Mouse (Mus musculus): ENCODE data around the gene Nf1. TPM values are rescaled to one million over a fixed set of nuclear protein-coding genes. Genes with fewer than 3 reads are reported as not detected.
A peak's percentile ranks its signal among the peaks of the same experiment; 100 is the strongest.
"Not testable (repeated sequence)": the region's sequence is repeated elsewhere in the genome, so short reads cannot be mapped to it uniquely, and the experiment has no call there.

Gene Nf1
- total and polyA plus RNA-seq, 2 experiments from 2014 or later: 3.5 to 20.1 TPM

DNA sequence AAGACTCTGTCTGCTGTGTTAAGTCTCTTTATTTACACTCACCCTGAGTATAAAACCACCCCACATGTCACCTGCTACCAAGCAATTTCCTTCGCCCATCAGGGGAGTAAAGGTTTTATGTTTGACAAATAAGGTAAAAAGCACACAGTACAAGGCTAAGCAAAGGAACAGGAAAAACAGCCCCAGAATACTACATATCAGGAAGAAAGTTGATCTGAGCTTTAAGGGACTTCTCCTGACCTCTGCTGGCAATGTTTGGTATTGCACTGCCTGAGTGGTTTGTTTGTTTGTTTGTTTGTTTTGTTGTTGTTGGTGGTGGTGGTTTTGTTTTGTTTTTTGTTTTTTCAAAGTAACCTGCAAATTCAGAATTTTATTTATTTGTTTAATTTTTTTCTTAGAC is 43.3 kb upstream of the Nf1 start:
- H3K4me1 ChIP-seq (ENCODE audit: control insufficient read depth, insufficient read depth): no peaks in the 10 kb centered on the region
- WGBS: 31% methylated on average over 1 of the region's 1 CpGs
- H3K4me2 ChIP-seq (ENCODE audit: low read depth, low read length): no peak overlapping the region
- no peaks in the 10 kb centered on the region for H3K36me3 ChIP-seq (replicated peaks; ENCODE audit: control insufficient read depth, insufficient read depth, low read length)
- no peak overlapping the region for H3K9ac ChIP-seq (replicated peaks; ENCODE audit: low read depth, low read length)
- ATAC-seq (ENCODE audit: insufficient read depth, low read depth): no peak
- H3K27me3 ChIP-seq (ENCODE audit: control insufficient read depth, insufficient read depth, low read length): no peaks in the 10 kb centered on the region
- no peak for DNase-seq (ENCODE audit: low spot score)
- H3K9me3 ChIP-seq (replicated peaks; ENCODE audit: control insufficient read depth, low read length): no peaks in the 10 kb centered on the region
- H3K4me3 ChIP-seq (ENCODE audit: low read depth, low read length): no peak overlapping the region
- no peak overlapping the region for H3K27ac ChIP-seq (ENCODE audit: low read depth)
- TF ChIP-seq EP300 (IDR thresholded peaks at IDR 0.05; ENCODE audit: low read depth) (no peak), CTCF (IDR thresholded peaks at IDR 0.05; ENCODE audit: low read depth) (peak; percentile 85)

DNA sequence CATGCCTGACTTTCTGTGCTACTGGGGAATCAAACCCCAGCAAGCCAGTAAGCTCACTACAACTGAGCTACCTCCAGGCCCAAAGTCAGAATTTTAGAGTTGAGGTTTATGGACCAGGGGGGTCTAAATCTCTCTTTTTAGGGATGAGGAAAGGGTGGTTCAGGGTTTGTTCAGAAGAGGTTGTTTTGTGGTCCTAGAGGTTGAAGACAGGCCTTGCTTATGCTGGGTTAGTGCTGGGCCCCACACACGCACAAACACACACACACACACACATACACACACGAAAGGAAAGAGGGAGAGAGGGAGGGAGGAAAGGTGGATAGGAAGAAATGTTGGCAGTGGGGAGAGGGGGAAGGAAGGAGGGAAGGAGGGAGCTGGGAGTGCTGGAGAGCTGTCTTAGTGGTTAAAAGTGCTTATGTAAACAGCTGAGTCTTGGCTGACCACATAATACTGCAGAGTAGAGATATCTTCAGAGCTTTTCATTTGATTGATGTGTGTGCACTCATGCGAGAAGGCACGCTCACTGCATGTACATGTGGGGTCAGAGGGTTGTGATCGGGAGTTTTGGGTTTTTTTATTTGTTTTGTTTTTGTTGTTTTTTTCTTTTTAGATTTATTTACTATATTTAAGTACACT is 42.5 kb upstream of the Nf1 start, which contains the start of gene Gm9964:
Gm9964 (minus strand) TSS at position 51 of the 636 bp plus-strand sequence.
- Histone ChIP-seq H3K9ac (replicated peaks; ENCODE audit: low read depth, low read length) (no peak within 1 kb of the TSS), H3K27me3 (ENCODE audit: control insufficient read depth, insufficient read depth, low read length) (no peaks in the 10 kb centered on the region)
- 84% methylated on average over 5 of the region's 5 CpGs for WGBS

GRCm38 (mm10) chr11:79299719-79300431 is 39.6 kb upstream of the Nf1 start:
- H3K9ac ChIP-seq (replicated peaks; ENCODE audit: low read depth, low read length): no peak overlapping the region
- no peak overlapping the region for H3K4me2 ChIP-seq (ENCODE audit: low read depth, low read length)
- no peak for DNase-seq (ENCODE audit: low spot score)
- H3K27me3 ChIP-seq (ENCODE audit: control insufficient read depth, insufficient read depth, low read length): no peaks in the 10 kb centered on the region
- no peaks in the 10 kb centered on the region for H3K4me1 ChIP-seq (ENCODE audit: control insufficient read depth, insufficient read depth)
- no peak overlapping the region for H3K27ac ChIP-seq (ENCODE audit: low read depth)
- 65% methylated on average over 9 of the region's 9 CpGs for WGBS
- H3K4me3 ChIP-seq (ENCODE audit: low read depth, low read length): no peak overlapping the region
- TF ChIP-seq EP300 (IDR thresholded peaks at IDR 0.05; ENCODE audit: low read depth) (no peak), CTCF (IDR thresholded peaks at IDR 0.05; ENCODE audit: low read depth) (peak; percentile 53)
- ATAC-seq (ENCODE audit: insufficient read depth, low read depth): no peak
- no peaks in the 10 kb centered on the region for H3K9me3 ChIP-seq (replicated peaks; ENCODE audit: control insufficient read depth, low read length)
- no peaks in the 10 kb centered on the region for H3K36me3 ChIP-seq (replicated peaks; ENCODE audit: control insufficient read depth, insufficient read depth, low read length)

More for the DNA sequence above, 42.5 kb upstream of the Nf1 start, which contains the start of gene Gm9964:
- no peaks in the 10 kb centered on the region for H3K4me1 ChIP-seq (ENCODE audit: control insufficient read depth, insufficient read depth)
- H3K9me3 ChIP-seq (replicated peaks; ENCODE audit: control insufficient read depth, low read length): no peaks in the 10 kb centered on the region
- no peak within 1 kb of the TSS for H3K4me3 ChIP-seq (ENCODE audit: low read depth, low read length)
- DNase-seq (ENCODE audit: low spot score) (no peak), ATAC-seq (ENCODE audit: insufficient read depth, low read depth) (no peak)
- no peak within 1 kb of the TSS for H3K4me2 ChIP-seq (ENCODE audit: low read depth, low read length)
- TF ChIP-seq EP300 (IDR thresholded peaks at IDR 0.05; ENCODE audit: low read depth): no peak
- no peak for TF ChIP-seq CTCF (IDR thresholded peaks at IDR 0.05; ENCODE audit: low read depth)
- H3K27ac ChIP-seq (ENCODE audit: low read depth): no peak within 1 kb of the TSS
- H3K36me3 ChIP-seq (replicated peaks; ENCODE audit: control insufficient read depth, insufficient read depth, low read length): no peaks in the 10 kb centered on the region

DNA sequence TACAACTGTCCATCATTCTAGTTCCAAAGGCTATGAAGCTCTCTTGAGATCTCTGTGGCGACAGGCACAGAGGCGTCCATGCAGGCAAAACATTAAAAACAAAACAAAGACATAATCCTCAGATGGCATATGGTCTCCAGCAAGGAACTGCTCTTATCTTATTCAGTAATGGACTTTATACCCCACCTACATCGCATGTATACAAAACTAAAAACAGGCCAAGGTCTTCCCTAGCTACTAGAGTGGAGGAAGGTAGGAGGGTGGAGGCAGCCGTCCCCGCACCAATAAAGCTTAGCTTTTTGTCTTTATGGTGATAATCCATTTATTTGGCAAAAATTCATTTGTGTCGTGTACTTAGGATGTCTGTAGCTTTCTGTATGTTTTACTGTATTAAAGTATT is 36.4 kb upstream of the Nf1 start:
- TF ChIP-seq CTCF (IDR thresholded peaks at IDR 0.05; ENCODE audit: low read depth) (no peak), EP300 (IDR thresholded peaks at IDR 0.05; ENCODE audit: low read depth) (no peak)
- no peaks in the 10 kb centered on the region for H3K27me3 ChIP-seq (ENCODE audit: control insufficient read depth, insufficient read depth, low read length)
- no peaks in the 10 kb centered on the region for H3K9me3 ChIP-seq (replicated peaks; ENCODE audit: control insufficient read depth, low read length)
- 86% methylated on average over 6 of the region's 6 CpGs for whole genome bisulfite sequencing
- H3K4me3 ChIP-seq (ENCODE audit: low read depth, low read length): no peak overlapping the region
- H3K9ac ChIP-seq (replicated peaks; ENCODE audit: low read depth, low read length): no peak overlapping the region
- H3K4me1 ChIP-seq (ENCODE audit: control insufficient read depth, insufficient read depth): peaks cover 10% of the 10 kb centered on the region; the same call in 1 of the 2 replicates
- no peak overlapping the region for H3K4me2 ChIP-seq (ENCODE audit: low read depth, low read length)
- no peak for DNase-seq (ENCODE audit: low spot score)
- H3K27ac ChIP-seq (ENCODE audit: low read depth): no peak overlapping the region
- no peak for ATAC-seq (ENCODE audit: insufficient read depth, low read depth)
- no peaks in the 10 kb centered on the region for H3K36me3 ChIP-seq (replicated peaks; ENCODE audit: control insufficient read depth, insufficient read depth, low read length)

GRCm38 (mm10) chr11:79304245-79304644 is 35.2 kb upstream of the Nf1 start:
- H3K27ac ChIP-seq (ENCODE audit: low read depth); H3K27me3 ChIP-seq (ENCODE audit: control insufficient read depth, insufficient read depth, low read length); H3K36me3 ChIP-seq (replicated peaks; ENCODE audit: control insufficient read depth, insufficient read depth, low read length); H3K4me2 ChIP-seq (ENCODE audit: low read depth, low read length); ATAC-seq (ENCODE audit: insufficient read depth, low read depth); H3K9me3 ChIP-seq (replicated peaks; ENCODE audit: control insufficient read depth, low read length); DNase-seq (ENCODE audit: low spot score); H3K4me3 ChIP-seq (ENCODE audit: low read depth, low read length); H3K4me1 ChIP-seq (ENCODE audit: control insufficient read depth, insufficient read depth); H3K9ac ChIP-seq (replicated peaks; ENCODE audit: low read depth, low read length): not testable (repeated sequence)
- 91% methylated on average over 4 of the region's 4 CpGs for WGBS

Measured in heart, postnatal 0 days (tissue).